Mouse (Mus musculus) kidney, adult 2 months (tissue): ENCODE measurements around the gene Szt2. TPM values are rescaled to one million over a fixed set of nuclear protein-coding genes. Genes with fewer than 3 reads are reported as not detected.

ENCODE experiments used
- DNase-seq: peaks from one replicate; pipeline ENCODE4 v3.0.0; 2021
- H3K27ac ChIP-seq: fragments of 200-500 bp; 2 replicates; pipeline ENCODE4 v1.5.1; 2012; ENCODE audit warnings: low read depth, low read length, control low read depth, inconsistent platforms; ENCODE audit not compliant: insufficient read depth
- H3K27me3 ChIP-seq: fragments of 200-500 bp; replicated peaks from 2 replicates; pipeline ENCODE4 v1.6.1; 2012; ENCODE audit warnings: mild to moderate bottlenecking, moderate library complexity, low read length, inconsistent platforms; ENCODE audit not compliant: control insufficient read depth, insufficient read depth
- H3K36me3 ChIP-seq: fragments of 200-500 bp; 2 replicates; pipeline ENCODE4 v1.6.1; 2012; ENCODE audit warnings: mild to moderate bottlenecking, moderate library complexity, low read length, inconsistent platforms; ENCODE audit not compliant: control insufficient read depth, insufficient read depth
- H3K4me1 ChIP-seq: fragments of 200-500 bp; 2 replicates; pipeline ENCODE4 v1.6.1; 2011; ENCODE audit warnings: low read length; ENCODE audit not compliant: control insufficient read depth, insufficient read depth
- H3K4me3 ChIP-seq: fragments of 200-500 bp; 2 replicates; pipeline ENCODE4 v1.5.1; 2011; ENCODE audit warnings: mild to moderate bottlenecking, low read depth, low read length, control low read depth; ENCODE audit not compliant: insufficient read depth
- CTCF ChIP-seq: fragments of 200-500 bp; conservative IDR thresholded peaks from 2 replicates; pipeline ENCODE4 v1.5.1; 2011; ENCODE audit warnings: low read depth, mild to moderate bottlenecking, control low read depth, low read length, moderate library complexity, mixed read lengths; ENCODE audit not compliant: insufficient read depth, insufficient read length
- POLR2A ChIP-seq: fragments of 200-500 bp; IDR thresholded peaks from one replicate; pipeline ENCODE4 v1.6.1; 2011; ENCODE audit warnings: low read depth, low read length, control low read depth
- WGBS: fragments of 180-500 bp; shearing (Covaris S2); methylation state at CpG from one replicate; pipeline ENCODE4 v1.1.7; 2018; 5-methylcytosine and 5-hydroxymethylcytosine counted together
- polyA plus RNA-seq: library from polyadenylated mRNA; depleted of rRNA; stranded (reverse); fragments of >200 nt; gene quantifications from 2 replicates; pipeline ENCODE4 v1.2.3, GENCODE M21; 2012

Szt2 gene
- polyA plus RNA-seq, 1 experiment = 20.1 TPM

- Histone ChIP-seq H3K36me3 (no peaks in the 10 kb centered on the region), H3K27ac (no peak overlapping the region), H3K4me3 (no peak overlapping the region), H3K27me3 (no peaks in the 10 kb centered on the region), H3K4me1 (no peaks in the 10 kb centered on the region)
- 67% methylated on average over 13 of the region's 13 CpGs for WGBS
- DNase-seq = no peak
- TF ChIP-seq POLR2A (no peak), CTCF (no peak)
These were observed 61.4 kb downstream of the Szt2 start for GRCm38 (mm10) chr4:118347529-118348309.

- WGBS = 89% methylated on average over 3 of the region's 3 CpGs
- H3K36me3 ChIP-seq = no peaks in the 10 kb centered on the region
- H3K27ac ChIP-seq = no peak overlapping the region
These were observed 67.6 kb downstream of the Szt2 start for GRCm38 (mm10) chr4:118341447-118341846.

GRCm38 (mm10) chr4:118336658-118337057 is 72.4 kb downstream of the Szt2 start:
- WGBS = 19% methylated on average over 7 of the region's 7 CpGs
- peak; percentile 83 for DNase-seq

More at GRCm38 (mm10) chr4:118341447-118341846, 67.6 kb downstream of the Szt2 start:
- H3K4me3 ChIP-seq = no peak overlapping the region
- H3K4me1 ChIP-seq = no peaks in the 10 kb centered on the region
- H3K27me3 ChIP-seq = no peaks in the 10 kb centered on the region
- DNase-seq = no peak
- TF ChIP-seq POLR2A (no peak), CTCF (no peak)

GRCm38 (mm10) chr4:118335991-118336390 is 73.1 kb downstream of the Szt2 start:
- 91% methylated on average over 4 of the region's 4 CpGs for WGBS
- peaks cover 5% of the 10 kb centered on the region; the same call in 1 of the 2 replicates for H3K4me1 ChIP-seq
- H3K27me3 ChIP-seq = no peaks in the 10 kb centered on the region
- H3K36me3 ChIP-seq = no peaks in the 10 kb centered on the region
- DNase-seq = no peak
- no peak overlapping the region for H3K4me3 ChIP-seq
- H3K27ac ChIP-seq = no peak overlapping the region
- TF ChIP-seq CTCF (no peak), POLR2A (no peak)

More at GRCm38 (mm10) chr4:118336658-118337057, 72.4 kb downstream of the Szt2 start:
- no peaks in the 10 kb centered on the region for H3K36me3 ChIP-seq
- TF ChIP-seq POLR2A (no peak), CTCF (peak; percentile 73)
- H3K4me1 ChIP-seq = peaks cover 4% of the 10 kb centered on the region; the same call in 1 of the 2 replicates
- no peak overlapping the region for H3K4me3 ChIP-seq
- no peaks in the 10 kb centered on the region for H3K27me3 ChIP-seq
- H3K27ac ChIP-seq = no peak overlapping the region

- peak; percentile 82 for DNase-seq
- peak overlapping the region; percentile 2; the same call in 1 of the 2 replicates for H3K27ac ChIP-seq
- WGBS = 29% methylated on average over 4 of the region's 4 CpGs
These were observed 77.3 kb downstream of the Szt2 start for GRCm38 (mm10) chr4:118331777-118332176.

GRCm38 (mm10) chr4:118326476-118326875 is 82.6 kb downstream of the Szt2 start:
- 27% methylated on average over 7 of the region's 7 CpGs for WGBS
- DNase-seq = peak; percentile 82
- H3K4me1 ChIP-seq = peaks cover 4% of the 10 kb centered on the region; the same call in 1 of the 2 replicates
- H3K4me3 ChIP-seq = no peak overlapping the region
- H3K27ac ChIP-seq = no peak overlapping the region
- no peak for TF ChIP-seq CTCF
- TF ChIP-seq POLR2A = no peak
- no peaks in the 10 kb centered on the region for H3K27me3 ChIP-seq
- H3K36me3 ChIP-seq = no peaks in the 10 kb centered on the region

More at GRCm38 (mm10) chr4:118331777-118332176, 77.3 kb downstream of the Szt2 start:
- TF ChIP-seq POLR2A = no peak
- no peak for TF ChIP-seq CTCF
- H3K27me3 ChIP-seq = no peaks in the 10 kb centered on the region
- H3K4me1 ChIP-seq = peaks cover 5% of the 10 kb centered on the region; the same call in 1 of the 2 replicates
- no peak overlapping the region for H3K4me3 ChIP-seq
- H3K36me3 ChIP-seq = no peaks in the 10 kb centered on the region

GRCm38 (mm10) chr4:118320636-118321035 is 88.4 kb downstream of the Szt2 start:
- no peak for DNase-seq

More at GRCm38 (mm10) chr4:118320636-118321035, 88.4 kb downstream of the Szt2 start:
- WGBS = 78% methylated on average over 2 of the region's 2 CpGs
- Histone ChIP-seq H3K4me3 (no peak overlapping the region), H3K4me1 (no peaks in the 10 kb centered on the region), H3K36me3 (no peaks in the 10 kb centered on the region), H3K27me3 (no peaks in the 10 kb centered on the region), H3K27ac (no peak overlapping the region)
- no peak for TF ChIP-seq CTCF
- TF ChIP-seq POLR2A = no peak
